In the genomic region with DNA sequence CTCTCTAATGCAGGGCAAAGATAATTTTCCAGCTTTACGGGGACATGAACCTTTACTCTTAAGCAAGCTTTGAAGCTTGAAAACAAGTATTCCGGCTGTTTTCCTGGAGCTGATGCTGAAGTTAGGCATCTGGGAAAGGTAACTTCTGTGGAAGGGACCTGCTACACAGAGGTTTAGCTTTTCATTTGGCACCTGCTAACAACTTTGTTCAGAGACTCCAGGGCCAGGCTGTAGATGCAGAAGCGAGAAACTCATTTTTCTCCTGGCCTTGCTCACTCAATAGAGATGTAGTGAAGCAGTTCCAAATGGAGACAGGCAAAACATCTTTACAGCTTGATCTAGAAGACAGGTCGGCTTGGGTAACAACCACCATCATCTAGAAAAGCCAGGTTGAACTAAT, we compare ENCODE assay signal across 17 mouse cellular contexts. TPM values are rescaled to one million over a fixed set of nuclear protein-coding genes. Genes with fewer than 3 reads are reported as not detected.
DNase-seq lines count a peak whose midpoint lies in the region; TF ChIP-seq lines count a peak whose summit lies in the region.
"Had no signal": no experiment of that assay in that cellular context is flagged by ENCODE, and none has a peak within 500 bp of the region (broad histone marks: within the 10 kb centered on the region; RNA-seq: fewer than 3 reads in every experiment).

No protein-coding gene starts in this region.

- peaks cover 2% of the 10 kb centered on the region for H3K4me1 ChIP-seq in heart, adult 2 months (ENCODE audit: control insufficient read depth, insufficient read depth, low read length)
- H3K4me1 ChIP-seq in heart, embryonic 10.5 days: peaks cover 3% of the 10 kb centered on the region; the same call in 1 of the 2 replicates

- no peaks in the 10 kb centered on the region for H3K79me2 ChIP-seq in heart, adult 2 months (replicated peaks; ENCODE audit: control insufficient read depth, insufficient read depth, low read length)

- peaks cover 7% of the 10 kb centered on the region for H3K36me3 ChIP-seq in heart, adult 2 months (ENCODE audit: control insufficient read depth, insufficient read depth, low read length)
- peaks cover 10% of the 10 kb centered on the region for H3K36me3 ChIP-seq in heart, embryonic 10.5 days

- H3K9ac ChIP-seq in heart, adult 2 months (ENCODE audit: low read depth, low read length): no peak overlapping the region

- intact Hi-C loops in heart, adult 2 months (cut with DNase I): loop anchor here (2.0 to 5.0 kb wide), 2 partner anchors 21 to 37 kb away; no protein-coding TSS in a partner anchor
- intact Hi-C loops in heart, postnatal 10 days (cut with DNase I): no loop called here

- H3K27me3 ChIP-seq in heart, adult 2 months (ENCODE audit: control insufficient read depth, insufficient read depth, low read length): no peaks in the 10 kb centered on the region
- H3K27me3 ChIP-seq in heart, embryonic 10.5 days (ENCODE audit: insufficient read depth, poor library complexity, severe bottlenecking): no peaks in the 10 kb centered on the region
- H3K27me3 ChIP-seq: CH12.LX, Patski had no signal

- 96% methylated on average over 4 of the region's 4 CpGs for WGBS in heart, adult 2 months
- WGBS in heart, embryonic 10.5 days: 91% methylated on average over 4 of the region's 4 CpGs

- H3K9me3 ChIP-seq in heart, embryonic 10.5 days: no peaks in the 10 kb centered on the region
- H3K9me3 ChIP-seq: G1E had no signal

- no peak for TF ChIP-seq POLR2A in heart, adult 2 months (IDR thresholded peaks at IDR 0.05; ENCODE audit: insufficient read depth, low read depth, low read length)

- H3K27ac ChIP-seq in heart, adult 2 months: no peak overlapping the region
- H3K27ac ChIP-seq in heart, embryonic 10.5 days: no peak overlapping the region

- no peak for TF ChIP-seq EP300 in heart, adult 2 months (IDR thresholded peaks at IDR 0.05; ENCODE audit: insufficient read depth, low read depth, low read length)

- peak; percentile 81 for DNase-seq in heart, adult 11 months
- no peak for DNase-seq in heart, adult 2 months
- DNase-seq in heart, embryonic 10.5 days (ENCODE audit: low spot score): peak; percentile 53
- no peak for DNase-seq in heart, postnatal 10 days
- DNase-seq: adrenal gland, adult 2 months; adrenal gland, adult 8-10 months; adrenal gland, postnatal 10 days; adrenal gland, postnatal 14 days; adrenal gland, postnatal 25 days; adrenal gland, postnatal 36 days; B cell, adult 2 months; cerebellum, adult 11 months; cerebellum, adult 11-12 months; cerebellum, adult 18-20 months had no signal

- H3K4me3 ChIP-seq in heart, adult 2 months: no peak overlapping the region
- no peak overlapping the region for H3K4me3 ChIP-seq in heart, embryonic 10.5 days

- TF ChIP-seq CTCF in heart, adult 2 months (IDR thresholded peaks at IDR 0.05): no peak

RNA-seq across cellular contexts. Expression of a gene that starts 56.1 kb away (rescaled TPM):
- 10 to 100 TPM; 12.6 to 13.4 TPM for total RNA-seq in heart, adult 2 months (2021)
- polyA plus RNA-seq in heart, adult 2 months (2012; rRNA removed): 5.9 and 8.6 TPM in 2 replicates
- 1.6 and 2.9 TPM in 2 replicates for polyA plus RNA-seq in heart, embryonic 10.5 days (2016; fragmentation: Nextera tagmentation; extraction: Ambion mirVana)
- total RNA-seq in heart, postnatal 10 days (2021): 10 to 100 TPM; 16.7 to 19.2 TPM

Comparison
In these comparisons a context has a peak if more than half of its experiments do, and no peak if none do; other contexts are left out.
1. DNase-seq: peak in heart, adult 11 months (single experiment) and heart, embryonic 10.5 days (single experiment); none in heart, adult 2 months (0 of 2) and heart, postnatal 10 days (0 of 2).